ENCODE assay signal across 9 mouse cellular contexts in the genomic region with DNA sequence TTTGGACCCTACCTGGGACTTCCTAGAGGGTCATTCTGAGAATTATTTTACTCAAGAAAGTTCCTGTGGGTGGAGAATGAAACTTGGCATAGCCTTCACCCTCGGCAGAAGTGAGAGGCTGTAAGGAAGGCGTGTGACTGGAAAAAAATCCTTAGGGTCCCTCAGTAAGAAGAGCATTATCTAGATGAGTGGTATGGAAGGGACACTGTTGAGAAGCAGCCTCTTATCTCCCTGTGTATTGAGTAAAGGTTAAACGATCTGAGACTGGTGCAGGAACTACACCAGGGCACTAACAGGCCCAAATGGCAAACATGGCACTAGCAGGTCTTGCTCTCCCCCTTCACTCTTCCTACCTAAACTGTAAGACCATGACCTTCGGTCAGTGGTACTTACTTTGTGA. TPM values are rescaled to one million over a fixed set of nuclear protein-coding genes. Genes with fewer than 3 reads are reported as not detected.
A peak's percentile ranks its signal among the peaks of the same experiment; 100 is the strongest.
DNase-seq lines count a peak whose midpoint lies in the region; ATAC-seq and TF ChIP-seq lines count a peak whose summit lies in the region.
"Had no signal": no experiment of that assay in that cellular context is flagged by ENCODE, and none has a peak within 500 bp of the region (broad histone marks: within the 10 kb centered on the region; RNA-seq: fewer than 3 reads in every experiment).

No protein-coding gene starts in this region.

- H3K27ac ChIP-seq in limb, embryonic 14.5 days (replicated peaks; ENCODE audit: low read depth, low read length): no peak overlapping the region
- H3K27ac ChIP-seq in stomach, embryonic 15.5 days: no peak overlapping the region

- H3K4me1 ChIP-seq in erythroblast, embryonic 14.5 days (ENCODE audit: control insufficient read depth): peaks cover 26% of the 10 kb centered on the region
- peaks cover 8% of the 10 kb centered on the region for H3K4me1 ChIP-seq in limb, embryonic 14.5 days (ENCODE audit: control insufficient read depth, insufficient read depth, low read length)
- H3K4me1 ChIP-seq in stomach, embryonic 15.5 days: peaks cover 11% of the 10 kb centered on the region; the same call in 1 of the 2 replicates

- H3K4me2 ChIP-seq in limb, embryonic 14.5 days (replicated peaks; ENCODE audit: low read depth, low read length, severe bottlenecking): peak overlapping the region; percentile 75
- H3K4me2 ChIP-seq in stomach, embryonic 15.5 days: peak overlapping the region; percentile 52

- peak overlapping the region; percentile 76 for H3K4me3 ChIP-seq in erythroblast, embryonic 14.5 days (replicated peaks)
- peak overlapping the region; percentile 71 for H3K4me3 ChIP-seq in limb, embryonic 14.5 days (replicated peaks; ENCODE audit: low read length)
- H3K4me3 ChIP-seq in stomach, embryonic 15.5 days (replicated peaks): peak overlapping the region; percentile 83

- 85% methylated on average over 4 of the region's 4 CpGs for WGBS in limb, embryonic 14.5 days
- 75% methylated on average over 4 of the region's 4 CpGs for WGBS in stomach, embryonic 15.5 days

- peaks cover 31% of the 10 kb centered on the region for H3K9me3 ChIP-seq in erythroblast, embryonic 14.5 days (ENCODE audit: control insufficient read depth, low read length)
- peaks cover 4% of the 10 kb centered on the region for H3K9me3 ChIP-seq in limb, embryonic 14.5 days (ENCODE audit: control insufficient read depth, low read length)
- H3K9me3 ChIP-seq in stomach, embryonic 15.5 days: no peaks in the 10 kb centered on the region

- peak; percentile 9 for DNase-seq in retina, postnatal 7 days (ENCODE audit: low read depth, low spot score)
- no peak for DNase-seq in retina, postnatal 1 day
- no peak for DNase-seq in limb, embryonic 14.5 days (ENCODE audit: low spot score)
- no peak for DNase-seq in cerebellum, postnatal 4 days (ENCODE audit: low spot score in 2 of 2)

- peak overlapping the region; percentile 89; the same call in 1 of the 2 replicates for H3K9ac ChIP-seq in limb, embryonic 14.5 days (ENCODE audit: low read depth, low read length, severe bottlenecking)
- H3K9ac ChIP-seq in stomach, embryonic 15.5 days: peak overlapping the region; percentile 72; the same call in 1 of the 2 replicates

- no peak for TF ChIP-seq POLR2A in limb, embryonic 14.5 days (IDR thresholded peaks at IDR 0.05; ENCODE audit: borderline replicate concordance, extremely low read depth, insufficient read depth, insufficient read length)

- ATAC-seq in erythroblast, adult 5-6 weeks (replicated peaks; ENCODE audit: low FRiP score, poor library complexity, severe bottlenecking): no peak
- 0 out of 2 replicates have a peak, but pooled peaks have one; percentile 11 for ATAC-seq in limb, embryonic 14.5 days (ENCODE audit: low FRiP score, low read depth)
- ATAC-seq in stomach, embryonic 15.5 days (ENCODE audit: insufficient read depth, low FRiP score, low read depth): no peak
- no peak for ATAC-seq in CD4-positive, CD25-positive, alpha-beta regulatory T cell, adult 4 months

- H3K27me3 ChIP-seq in erythroblast, embryonic 14.5 days (ENCODE audit: control insufficient read depth): peaks cover 4% of the 10 kb centered on the region; the same call in 1 of the 2 replicates
- no peaks in the 10 kb centered on the region for H3K27me3 ChIP-seq in limb, embryonic 14.5 days (ENCODE audit: control insufficient read depth, insufficient read depth, low read length)
- no peaks in the 10 kb centered on the region for H3K27me3 ChIP-seq in stomach, embryonic 15.5 days (replicated peaks)

- H3K36me3 ChIP-seq in erythroblast, embryonic 14.5 days (ENCODE audit: control insufficient read depth): peaks cover 25% of the 10 kb centered on the region
- H3K36me3 ChIP-seq in limb, embryonic 14.5 days (ENCODE audit: control insufficient read depth, insufficient read depth, low read length): peaks cover 13% of the 10 kb centered on the region
- peaks cover 14% of the 10 kb centered on the region for H3K36me3 ChIP-seq in stomach, embryonic 15.5 days

RNA-seq across cellular contexts. Expression of gene Zfp445, which starts 0.4 kb away (rescaled TPM):
- 0.45 and 0.46 TPM in 2 replicates for polyA plus RNA-seq in erythroblast, embryonic 14.5 days (2012)
- 16.7 TPM in 2 replicates for total RNA-seq in erythroblast, adult 5-6 weeks (2015; ENCODE audit: low replicate concordance)
- total RNA-seq in erythroblast, adult 5-6 weeks (2017; ENCODE audit: low replicate concordance): 18.7 and 19.8 TPM in 2 replicates
- polyA plus RNA-seq in limb, embryonic 14.5 days (2012; rRNA removed): 117 and 119 TPM in 2 replicates
- polyA plus RNA-seq in limb, embryonic 14.5 days (2014; fragmentation: Nextera tagmentation; extraction: Ambion mirVana): 60.4 and 65.2 TPM in 2 replicates
- 54.9 and 56.1 TPM in 2 replicates for polyA plus RNA-seq in stomach, embryonic 15.5 days (2015; fragmentation: Nextera tagmentation; extraction: Ambion mirVana)
- polyA plus RNA-seq in CD4-positive, CD25-positive, alpha-beta regulatory T cell, adult 4 months (2017; shearing (Covaris generic)): 10 to 100 TPM; 38.3 to 85.0 TPM

RNA-seq across cellular contexts. Expression of gene Zkscan7, which starts 19.3 kb away (rescaled TPM):
- polyA plus RNA-seq in erythroblast, embryonic 14.5 days (2012): not detected in 2 replicates
- total RNA-seq in erythroblast, adult 5-6 weeks (2015; ENCODE audit: low replicate concordance): 0.77 TPM in 1 of 2 replicates, not detected in the other
- total RNA-seq in erythroblast, adult 5-6 weeks (2017; ENCODE audit: low replicate concordance): not detected in 2 replicates
- 9.1 and 9.3 TPM in 2 replicates for polyA plus RNA-seq in limb, embryonic 14.5 days (2012; rRNA removed)
- polyA plus RNA-seq in limb, embryonic 14.5 days (2014; fragmentation: Nextera tagmentation; extraction: Ambion mirVana): 2.6 and 3.2 TPM in 2 replicates
- 4.0 and 4.6 TPM in 2 replicates for polyA plus RNA-seq in stomach, embryonic 15.5 days (2015; fragmentation: Nextera tagmentation; extraction: Ambion mirVana)
- 1 to 10 TPM; 2.8 to 4.9 TPM for polyA plus RNA-seq in CD4-positive, CD25-positive, alpha-beta regulatory T cell, adult 4 months (2017; shearing (Covaris generic))

RNA-seq across cellular contexts. Expression of gene Gm35549, which starts 22.4 kb away (rescaled TPM):
- not detected in 2 replicates for polyA plus RNA-seq in erythroblast, embryonic 14.5 days (2012)
- total RNA-seq in erythroblast, adult 5-6 weeks (2015; ENCODE audit: low replicate concordance): not detected in 2 replicates
- not detected in 2 replicates for total RNA-seq in erythroblast, adult 5-6 weeks (2017; ENCODE audit: low replicate concordance)
- not detected in 2 replicates for polyA plus RNA-seq in limb, embryonic 14.5 days (2012; rRNA removed)
- 0.45 and 0.82 TPM in 2 replicates for polyA plus RNA-seq in limb, embryonic 14.5 days (2014; fragmentation: Nextera tagmentation; extraction: Ambion mirVana)
- 0.28 and 0.30 TPM in 2 replicates for polyA plus RNA-seq in stomach, embryonic 15.5 days (2015; fragmentation: Nextera tagmentation; extraction: Ambion mirVana)
- 1 to 10 TPM; 1.4 to 3.1 TPM for polyA plus RNA-seq in CD4-positive, CD25-positive, alpha-beta regulatory T cell, adult 4 months (2017; shearing (Covaris generic))
- total RNA-seq: left cerebral cortex, postnatal 4 days had no signal

RNA-seq across cellular contexts. Expression of gene Zfp105, which starts 56.7 kb away (rescaled TPM):
- polyA plus RNA-seq in erythroblast, embryonic 14.5 days (2012): not detected in 2 replicates
- 1.9 TPM in 1 of 2 replicates, not detected in the other for total RNA-seq in erythroblast, adult 5-6 weeks (2015; ENCODE audit: low replicate concordance)
- total RNA-seq in erythroblast, adult 5-6 weeks (2017; ENCODE audit: low replicate concordance): 1.8 TPM in 1 of 2 replicates, not detected in the other
- 9.7 and 13.3 TPM in 2 replicates for polyA plus RNA-seq in limb, embryonic 14.5 days (2012; rRNA removed)
- polyA plus RNA-seq in limb, embryonic 14.5 days (2014; fragmentation: Nextera tagmentation; extraction: Ambion mirVana): 17.4 and 18.8 TPM in 2 replicates
- polyA plus RNA-seq in stomach, embryonic 15.5 days (2015; fragmentation: Nextera tagmentation; extraction: Ambion mirVana): 15.0 and 15.1 TPM in 2 replicates
- not detected for polyA plus RNA-seq in CD4-positive, CD25-positive, alpha-beta regulatory T cell, adult 4 months (2017; shearing (Covaris generic))

Comparison
In these comparisons a context has a peak if more than half of its experiments do, and no peak if none do; other contexts are left out.
1. RNA of gene Zfp445, which starts 0.4 kb away (polyA plus RNA-seq): 60.4 to 119 TPM in limb, embryonic 14.5 days, 38.3 to 85.0 TPM in CD4-positive, CD25-positive, alpha-beta regulatory T cell, adult 4 months and 54.9 to 56.1 TPM in stomach, embryonic 15.5 days; 0.45 to 0.46 TPM in erythroblast, embryonic 14.5 days; every median in the first group is over 10 times any median in the second.
2. Peak in every context shown above with its lines, with median percentiles within 50 percentile points of each other: H3K4me3 ChIP-seq.